Mouse (Mus musculus): ENCODE results near the gene Mrpl4.
"Not testable (repeated sequence)": the region's sequence is repeated elsewhere in the genome, so short reads cannot be mapped to it uniquely, and the experiment has no call there.

The Mrpl4 gene

DNA sequence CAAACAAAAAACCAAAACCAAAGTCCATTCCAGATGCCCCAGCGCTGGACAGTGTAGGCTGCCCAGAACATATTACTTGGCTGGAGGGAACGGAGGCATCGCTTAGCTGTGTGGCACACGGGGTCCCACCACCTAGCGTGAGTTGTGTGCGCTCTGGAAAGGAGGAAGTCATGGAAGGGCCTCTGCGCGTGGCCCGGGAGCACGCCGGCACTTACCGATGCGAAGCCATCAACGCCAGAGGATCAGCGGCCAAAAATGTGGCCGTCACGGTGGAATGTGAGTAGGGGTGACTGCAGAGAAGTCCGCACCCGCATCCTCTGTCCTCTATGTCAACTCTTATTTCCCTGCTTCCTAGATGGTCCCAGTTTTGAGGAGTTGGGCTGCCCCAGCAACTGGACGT lies 33.6 kb downstream of the Mrpl4 start:
- CTCF ChIA-PET: no interaction called here

DNA sequence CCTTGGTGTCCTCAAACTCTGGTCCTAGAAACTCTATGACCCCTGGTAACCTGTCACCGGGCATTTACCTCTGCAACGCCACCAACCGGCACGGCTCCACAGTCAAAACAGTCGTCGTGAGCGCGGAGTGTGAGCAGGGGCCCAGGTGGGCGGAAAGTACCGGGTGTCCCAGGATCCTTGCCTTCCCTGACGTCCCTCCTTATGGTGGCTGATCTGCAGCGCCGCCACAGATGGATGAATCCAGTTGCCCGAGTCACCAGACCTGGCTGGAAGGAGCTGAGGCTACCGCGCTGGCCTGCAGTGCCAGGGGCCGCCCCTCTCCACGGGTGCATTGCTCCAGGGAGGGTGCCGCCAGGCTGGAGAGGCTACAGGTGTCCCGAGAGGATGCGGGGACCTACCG lies 34.1 kb downstream of the Mrpl4 start:
- CTCF ChIA-PET: no interaction called here

DNA sequence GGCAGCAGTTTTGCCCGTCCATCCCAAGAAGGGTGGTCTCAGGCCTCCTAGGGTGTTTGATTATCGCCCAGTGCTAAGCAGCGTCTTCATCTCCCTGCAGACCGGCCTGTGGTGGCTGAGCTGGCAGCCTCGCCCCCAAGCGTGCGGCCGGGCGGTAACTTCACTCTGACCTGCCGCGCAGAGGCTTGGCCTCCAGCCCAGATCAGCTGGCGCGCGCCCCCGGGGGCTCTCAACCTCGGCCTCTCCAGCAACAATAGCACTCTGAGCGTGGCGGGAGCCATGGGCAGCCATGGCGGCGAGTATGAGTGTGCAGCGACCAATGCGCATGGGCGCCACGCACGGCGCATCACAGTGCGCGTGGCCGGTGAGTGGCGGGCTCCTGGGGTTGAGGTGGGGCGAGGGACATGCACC lies 34.9 kb downstream of the Mrpl4 start:
- CTCF ChIA-PET: interaction anchor here (0.6 kb wide), 1 partner anchor 387 kb away, joined by 3 read pairs; the partner anchor contains the start of gene Dnm2

DNA sequence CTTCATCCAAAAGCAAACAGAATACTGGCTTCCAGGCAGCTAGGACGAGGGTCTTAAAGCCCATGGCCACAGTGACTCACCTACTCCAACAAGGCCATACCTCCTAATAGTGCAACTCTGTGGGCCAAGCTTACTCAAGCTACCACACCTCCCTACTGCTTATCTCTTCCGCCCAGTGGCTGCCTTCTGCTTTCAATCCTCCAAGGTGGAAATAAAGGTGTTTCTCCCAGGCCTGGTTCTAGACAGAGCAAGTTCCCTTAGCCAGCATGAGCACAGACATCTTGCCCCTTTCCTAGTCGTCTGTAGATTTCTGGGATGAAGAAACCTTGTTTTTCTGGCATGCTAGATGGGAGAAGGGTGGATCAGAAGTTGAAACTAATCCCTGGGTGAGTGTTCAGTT lies 37.2 kb downstream of the Mrpl4 start:
- CTCF ChIA-PET: no interaction called here

GRCm38 (mm10) chr9:21041308-21041707 lies 38.8 kb downstream of the Mrpl4 start:
- CTCF ChIA-PET: no interaction called here

- CTCF ChIA-PET: no interaction called here
Measured at GRCm38 (mm10) chr9:21043563-21043962, 41.0 kb downstream of the Mrpl4 start.

DNA sequence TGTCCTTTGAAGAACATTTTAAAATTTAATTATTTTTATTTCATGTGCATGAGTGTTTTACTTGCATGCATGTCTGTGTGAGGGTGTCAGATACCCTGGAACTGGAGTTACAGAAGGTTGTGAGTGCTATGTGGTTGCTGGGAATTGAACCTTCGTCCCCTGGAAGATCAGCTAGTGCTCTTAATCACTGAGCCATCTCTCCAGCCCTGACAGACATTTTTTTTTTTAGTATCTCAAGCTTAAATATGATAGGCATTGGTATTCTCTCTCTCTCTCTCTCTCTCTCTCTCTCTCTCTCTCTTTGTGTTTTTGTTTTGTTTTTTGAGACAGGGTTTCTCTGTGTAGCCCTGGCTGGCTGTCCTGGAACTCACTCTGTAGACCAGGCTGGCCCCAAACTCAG lies 42.2 kb downstream of the Mrpl4 start:
- CTCF ChIA-PET: not testable (repeated sequence)

DNA sequence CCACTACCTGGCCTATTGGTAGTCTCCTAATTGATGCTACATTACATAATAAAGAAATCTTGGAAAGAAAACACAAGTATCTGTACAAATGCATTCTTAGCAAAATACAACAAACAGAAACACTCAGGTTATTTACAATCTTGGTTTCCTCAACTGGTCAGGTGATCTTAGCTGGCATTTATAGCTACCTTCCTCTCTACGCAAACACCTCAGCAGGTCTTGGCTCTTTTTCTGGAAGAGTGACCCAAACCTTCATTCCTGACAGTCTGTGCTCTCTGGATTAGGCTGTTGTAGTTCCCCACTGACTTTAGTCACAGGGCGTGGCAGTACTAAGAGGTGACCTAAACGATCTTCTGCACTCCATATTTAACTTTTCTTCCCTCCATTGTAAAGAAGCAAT lies 42.7 kb downstream of the Mrpl4 start:
- CTCF ChIA-PET: no interaction called here

DNA sequence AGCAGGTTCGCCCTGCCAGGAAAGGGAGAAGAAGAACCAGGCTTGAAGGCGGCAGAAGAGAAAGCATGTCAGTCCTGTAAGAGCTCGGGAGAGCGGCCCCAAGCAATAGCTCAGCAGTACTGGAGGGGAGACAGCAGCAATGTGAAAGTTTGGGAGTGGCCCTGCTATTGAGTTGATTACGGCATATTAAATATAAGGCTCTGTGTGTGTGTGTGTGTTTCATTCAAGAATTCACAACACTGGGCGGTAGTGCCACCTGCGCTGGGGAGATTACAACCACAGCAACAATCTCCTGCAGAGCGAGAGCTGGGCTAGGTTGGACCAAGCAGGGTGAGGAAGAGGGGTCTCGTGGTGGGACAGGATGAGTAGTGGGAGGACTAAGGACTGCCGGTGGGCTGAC lies 49.0 kb downstream of the Mrpl4 start:
- CTCF ChIA-PET: no interaction called here

Measured in spleen, embryonic (tissue).